Comparison of ENCODE assay signal across 8 mouse cellular contexts in genomic region chr11:86624237-86624941, GRCm38 (mm10). TPM values are rescaled to one million over a fixed set of nuclear protein-coding genes. Genes with fewer than 3 reads are reported as not detected.
A peak's percentile ranks its signal among the peaks of the same experiment; 100 is the strongest.
DNase-seq lines count a peak whose midpoint lies in the region; ATAC-seq and TF ChIP-seq lines count a peak whose summit lies in the region.

No protein-coding gene starts in this region.

- ATAC-seq in liver, embryonic 13.5 days (ENCODE audit: low read depth), result no peak
- no peak for ATAC-seq in hindbrain, embryonic 11.5 days (ENCODE audit: low FRiP score)

- H3K4me3 ChIP-seq in lung, adult 2 months (replicated peaks; ENCODE audit: extremely low read depth, low read depth, low read length), result no peak overlapping the region
- no peak overlapping the region for H3K4me3 ChIP-seq in liver, embryonic 13.5 days (replicated peaks)
- H3K4me3 ChIP-seq in hindbrain, embryonic 11.5 days (ENCODE audit: low read depth, low read length), result no peak overlapping the region

- H3K9ac ChIP-seq in liver, embryonic 13.5 days, result no peak overlapping the region
- no peak overlapping the region for H3K9ac ChIP-seq in hindbrain, embryonic 11.5 days (ENCODE audit: low read depth, low read length)

- TF ChIP-seq CTCF in lung, adult 2 months (IDR thresholded peaks at IDR 0.05; ENCODE audit: insufficient read depth, low read length), result no peak

- peaks cover 10% of the 10 kb centered on the region; the same call in 1 of the 2 replicates for H3K4me1 ChIP-seq in lung, adult 2 months (ENCODE audit: control insufficient read depth, insufficient read depth, low read length)
- H3K4me1 ChIP-seq in liver, embryonic 13.5 days (replicated peaks), result peaks cover 49% of the 10 kb centered on the region
- H3K4me1 ChIP-seq in hindbrain, embryonic 11.5 days (replicated peaks; ENCODE audit: control insufficient read depth, insufficient read depth, low read length), result no peaks in the 10 kb centered on the region

- peak overlapping the region; percentile 26; the same call in 1 of the 2 replicates for H3K27ac ChIP-seq in liver, embryonic 13.5 days
- no peak overlapping the region for H3K27ac ChIP-seq in hindbrain, embryonic 11.5 days (ENCODE audit: low read depth, low read length)

- no peak overlapping the region for H3K4me2 ChIP-seq in liver, embryonic 13.5 days
- no peak overlapping the region for H3K4me2 ChIP-seq in hindbrain, embryonic 11.5 days (replicated peaks; ENCODE audit: low read depth, low read length)

- DNase-seq in lung, adult 18-20 months, result peak; percentile 66 to 76
- DNase-seq in lung, adult 2 months, result no peak
- peak; percentile 54 for DNase-seq in adipocyte (ENCODE audit: low spot score)
- DNase-seq in liver, embryonic 13.5 days, result no peak
- peak; percentile 31 for DNase-seq in skeletal muscle tissue, adult 2 months (ENCODE audit: low read depth, low spot score)
- DNase-seq in frontal cortex, postnatal 10 days (ENCODE audit: low spot score in 2 of 2), result no peak
- no peak for DNase-seq in hindbrain, embryonic 11.5 days (ENCODE audit: low spot score)
- DNase-seq in kidney, adult 9 months, result no peak

- H3K36me3 ChIP-seq in liver, embryonic 13.5 days, result peaks cover 10% of the 10 kb centered on the region; the same call in 1 of the 2 replicates
- no peaks in the 10 kb centered on the region for H3K36me3 ChIP-seq in hindbrain, embryonic 11.5 days (ENCODE audit: control insufficient read depth, insufficient read depth, low read length)

- no peak for TF ChIP-seq POLR2A in lung, adult 2 months (IDR thresholded peaks at IDR 0.05; ENCODE audit: borderline replicate concordance, extremely low read depth, low read depth, low read length)

- 30% methylated on average over 5 of the region's 5 CpGs for WGBS in lung, adult 2 months
- 23% methylated on average over 5 of the region's 5 CpGs for WGBS in liver, embryonic 13.5 days (ENCODE audit: insufficient replicate concordance)
- WGBS in hindbrain, embryonic 11.5 days, result 79% methylated on average over 5 of the region's 5 CpGs

- H3K9me3 ChIP-seq in liver, embryonic 13.5 days (replicated peaks), result no peaks in the 10 kb centered on the region
- no peaks in the 10 kb centered on the region for H3K9me3 ChIP-seq in hindbrain, embryonic 11.5 days (ENCODE audit: control insufficient read depth, low read length)

- no peaks in the 10 kb centered on the region for H3K27me3 ChIP-seq in liver, embryonic 13.5 days
- H3K27me3 ChIP-seq in hindbrain, embryonic 11.5 days (ENCODE audit: control insufficient read depth, insufficient read depth, low read length), result no peaks in the 10 kb centered on the region

RNA-seq across cellular contexts. Expression of gene Vmp1, which starts 59.2 kb away (rescaled TPM):
- 41.0 and 65.3 TPM in 2 replicates for polyA plus RNA-seq in lung, adult 2 months (2012; rRNA removed)
- 89.2 and 103 TPM in 2 replicates for polyA plus RNA-seq in liver, embryonic 13.5 days (2015; fragmentation: Nextera tagmentation; extraction: Ambion mirVana)
- 97.9 and 105 TPM in 2 replicates for polyA plus RNA-seq in hindbrain, embryonic 11.5 days (2014; fragmentation: Nextera tagmentation; extraction: Ambion mirVana)

RNA-seq across cellular contexts. Expression of gene Ptrh2, which starts 59.4 kb away (rescaled TPM):
- polyA plus RNA-seq in lung, adult 2 months (2012; rRNA removed), result 2.2 and 3.8 TPM in 2 replicates
- 23.0 and 23.3 TPM in 2 replicates for polyA plus RNA-seq in liver, embryonic 13.5 days (2015; fragmentation: Nextera tagmentation; extraction: Ambion mirVana)
- polyA plus RNA-seq in hindbrain, embryonic 11.5 days (2014; fragmentation: Nextera tagmentation; extraction: Ambion mirVana), result 40.3 and 42.4 TPM in 2 replicates

Comparison
In these comparisons a context has a peak if more than half of its experiments do, and no peak if none do; other contexts are left out.
1. DNase-seq: peak in lung, adult 18-20 months (2 of 2), adipocyte (single experiment) and skeletal muscle tissue, adult 2 months (single experiment); none in lung, adult 2 months (single experiment), liver, embryonic 13.5 days (single experiment), frontal cortex, postnatal 10 days (0 of 2), hindbrain, embryonic 11.5 days (single experiment) and kidney, adult 9 months (single experiment).